Mouse (Mus musculus): ENCODE measurements around the gene Rragc.
A peak's percentile ranks its signal among the peaks of the same experiment; 100 is the strongest.

Rragc gene

DNA sequence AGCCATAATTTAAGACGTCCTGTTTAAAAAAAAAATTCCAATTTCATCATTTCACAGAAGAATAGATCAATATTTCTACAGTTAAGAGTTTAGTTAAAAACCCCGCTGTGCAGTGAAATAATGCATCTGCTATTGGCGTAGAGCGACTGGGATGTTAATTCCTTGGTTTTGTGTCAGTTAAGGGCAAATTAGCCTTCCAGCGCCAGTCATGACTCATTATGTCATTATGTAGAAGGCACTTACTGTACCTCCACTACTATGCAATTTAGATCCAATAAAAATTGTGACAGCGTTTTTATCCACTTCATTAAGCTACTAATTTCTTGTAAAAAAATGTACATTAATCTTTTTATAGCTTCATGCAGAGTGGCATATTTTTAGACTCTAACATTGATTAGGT, 31.7 kb downstream of the Rragc start:
- ATAC-seq (ENCODE audit: insufficient number of reproducible peaks, low FRiP score, low TSS enrichment) = no peak

DNA sequence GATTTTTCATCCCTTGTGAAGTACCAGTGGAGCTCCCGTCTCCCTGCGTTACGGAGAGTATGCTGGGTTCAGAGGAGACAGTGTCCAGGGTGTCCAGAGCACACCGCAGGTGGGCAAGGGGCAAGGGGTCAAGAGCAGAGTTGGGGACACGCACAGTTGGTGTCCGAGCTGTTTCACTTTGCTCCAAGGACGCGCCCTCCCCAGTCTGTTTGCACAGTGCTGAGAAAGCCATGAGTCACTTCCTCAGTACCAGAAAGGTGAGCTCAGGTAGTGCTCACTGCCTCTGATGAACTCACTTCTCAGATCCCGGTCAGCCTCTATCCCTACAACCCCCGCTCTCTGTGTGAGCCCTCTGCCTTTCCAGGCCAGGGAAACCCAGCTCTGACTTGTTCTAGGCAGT, 32.4 kb downstream of the Rragc start:
- no peak for ATAC-seq (ENCODE audit: insufficient number of reproducible peaks, low FRiP score, low TSS enrichment)

DNA sequence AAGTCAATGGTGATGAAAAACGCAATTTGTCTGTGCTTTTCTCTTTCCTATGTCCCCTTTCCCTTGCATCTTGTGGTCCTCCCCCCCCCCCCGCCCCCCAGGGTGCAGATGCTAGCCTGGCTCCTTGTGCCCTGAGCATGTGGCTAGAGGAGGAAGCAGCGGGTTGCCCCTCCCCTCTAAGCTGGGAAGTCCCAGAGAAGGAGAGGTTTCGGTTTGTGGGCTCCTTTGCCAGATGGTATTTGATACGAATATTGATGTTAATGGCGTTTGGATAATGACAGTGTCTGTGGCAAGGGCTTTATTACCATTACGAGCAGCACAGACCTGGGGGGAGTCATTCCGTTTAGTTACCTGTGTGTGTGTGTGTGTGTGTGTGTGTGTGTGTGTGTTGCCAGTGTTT, 34.8 kb downstream of the Rragc start:
- no peak for ATAC-seq (ENCODE audit: insufficient number of reproducible peaks, low FRiP score, low TSS enrichment)

DNA sequence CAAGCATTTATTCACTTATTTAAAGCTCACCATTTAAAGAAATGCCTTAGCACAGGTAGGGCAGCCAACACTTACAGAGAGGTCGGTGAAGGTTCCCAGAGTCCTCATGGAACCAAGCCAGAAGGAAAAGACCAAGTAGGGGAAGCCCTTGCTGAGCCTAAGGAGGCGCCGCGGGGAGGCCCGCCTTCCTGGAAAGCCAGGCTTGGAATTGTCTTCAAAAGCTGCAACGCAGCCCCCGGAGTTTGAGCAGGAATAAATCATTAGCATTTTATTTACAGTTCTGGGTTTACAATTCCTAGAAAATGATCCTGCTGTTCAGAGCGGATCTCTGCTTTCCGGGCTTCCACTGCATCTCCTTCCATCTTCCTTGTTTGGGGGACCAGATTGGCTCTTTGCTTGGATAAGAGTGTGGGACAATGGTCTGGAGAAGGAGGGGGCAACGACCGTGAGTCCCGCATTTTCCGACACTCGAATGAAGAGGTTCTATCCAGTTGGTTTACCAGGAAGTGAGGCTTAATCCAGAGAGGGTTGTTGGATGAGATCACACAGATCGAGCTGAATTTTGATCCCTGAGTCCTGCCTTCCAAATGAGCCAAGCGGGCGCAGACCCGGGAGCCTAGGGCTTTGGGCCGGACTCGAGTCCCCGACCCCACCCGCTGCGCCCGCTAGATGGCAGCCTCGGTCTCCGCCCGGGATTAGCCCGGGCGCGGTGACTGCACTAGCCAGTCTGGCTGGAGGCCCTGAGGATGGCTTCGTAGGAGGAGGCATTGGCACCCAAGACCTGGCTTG, 39.7 kb downstream of the Rragc start:
- ATAC-seq (ENCODE audit: insufficient number of reproducible peaks, low FRiP score, low TSS enrichment) = peak; percentile 83

DNA sequence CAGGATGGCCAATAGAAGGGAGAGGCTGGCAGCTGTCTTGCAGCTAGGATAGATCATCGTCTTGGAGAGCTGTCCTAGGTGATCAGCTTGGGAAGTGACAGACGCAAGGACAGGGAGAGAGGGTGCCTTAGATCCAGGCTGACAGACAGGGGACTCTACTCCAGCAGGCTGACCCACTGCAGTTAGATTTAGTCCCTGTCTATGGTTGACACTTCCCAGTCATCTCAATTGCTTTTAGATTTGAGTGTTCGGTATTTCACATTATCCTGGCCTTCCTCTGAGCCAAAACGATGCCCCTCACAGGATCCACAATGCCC, 40.2 kb downstream of the Rragc start:
- no peak for ATAC-seq (ENCODE audit: insufficient number of reproducible peaks, low FRiP score, low TSS enrichment)

DNA sequence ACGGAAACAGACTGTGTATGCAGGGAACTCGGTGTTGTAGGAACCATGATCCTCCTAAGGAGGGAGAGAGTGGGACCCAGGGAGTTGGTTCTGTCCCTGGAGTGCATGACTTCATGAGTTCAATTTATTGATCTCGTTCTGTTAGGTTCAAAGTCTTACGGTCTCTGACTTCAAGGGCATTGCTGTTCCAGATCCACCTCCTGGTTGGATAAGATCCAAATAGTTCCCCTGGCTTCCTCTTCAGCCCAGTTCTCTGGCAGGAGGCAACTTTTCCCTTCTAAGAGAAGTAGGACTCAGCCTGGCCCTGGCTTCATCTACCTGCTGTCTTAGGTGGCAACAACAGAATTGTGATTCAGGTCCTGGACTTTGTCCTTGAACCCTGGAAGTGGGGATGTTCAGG, 40.6 kb downstream of the Rragc start:
- ATAC-seq (ENCODE audit: insufficient number of reproducible peaks, low FRiP score, low TSS enrichment) = no peak

DNA sequence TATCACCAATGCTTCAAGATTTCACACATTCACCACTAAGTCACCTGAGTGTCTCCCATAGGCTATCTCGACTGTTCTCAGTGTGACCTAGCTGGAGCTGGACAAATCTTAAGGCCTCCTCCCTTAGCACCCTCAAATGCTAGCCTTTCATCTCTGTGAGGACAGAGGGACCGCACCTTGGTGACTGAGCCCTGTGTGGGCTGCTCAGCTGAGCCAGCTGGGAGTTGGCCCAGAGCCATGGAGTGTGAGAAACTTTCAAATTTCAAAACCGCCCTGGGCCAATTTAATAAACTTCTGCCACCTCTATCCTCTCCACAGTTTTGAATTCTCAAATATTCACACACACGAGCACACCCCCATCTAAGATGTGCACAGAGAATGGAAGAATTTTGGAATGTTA, 43.7 kb downstream of the Rragc start:
- ATAC-seq (ENCODE audit: insufficient number of reproducible peaks, low FRiP score, low TSS enrichment) = no peak

DNA sequence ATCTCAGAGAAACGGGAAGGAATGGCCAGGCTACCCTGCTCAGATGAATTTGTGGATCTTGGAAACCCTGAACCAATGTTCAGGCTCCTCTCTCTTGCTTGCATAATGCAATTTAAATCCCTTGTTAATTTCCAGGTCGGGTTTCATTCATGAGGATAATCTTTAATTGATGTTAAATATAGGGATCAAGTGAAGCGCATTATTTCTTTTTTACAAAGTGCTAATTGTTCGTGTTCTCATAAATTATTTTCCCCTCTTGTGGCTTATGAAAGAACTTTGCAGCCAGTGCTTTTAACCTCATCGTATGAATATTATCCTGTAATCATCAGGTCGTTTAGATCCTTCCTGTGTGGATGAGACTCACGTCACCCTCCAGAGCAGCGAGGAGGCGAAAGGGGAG, 45.5 kb downstream of the Rragc start:
- no peak for ATAC-seq (ENCODE audit: insufficient number of reproducible peaks, low FRiP score, low TSS enrichment)

DNA sequence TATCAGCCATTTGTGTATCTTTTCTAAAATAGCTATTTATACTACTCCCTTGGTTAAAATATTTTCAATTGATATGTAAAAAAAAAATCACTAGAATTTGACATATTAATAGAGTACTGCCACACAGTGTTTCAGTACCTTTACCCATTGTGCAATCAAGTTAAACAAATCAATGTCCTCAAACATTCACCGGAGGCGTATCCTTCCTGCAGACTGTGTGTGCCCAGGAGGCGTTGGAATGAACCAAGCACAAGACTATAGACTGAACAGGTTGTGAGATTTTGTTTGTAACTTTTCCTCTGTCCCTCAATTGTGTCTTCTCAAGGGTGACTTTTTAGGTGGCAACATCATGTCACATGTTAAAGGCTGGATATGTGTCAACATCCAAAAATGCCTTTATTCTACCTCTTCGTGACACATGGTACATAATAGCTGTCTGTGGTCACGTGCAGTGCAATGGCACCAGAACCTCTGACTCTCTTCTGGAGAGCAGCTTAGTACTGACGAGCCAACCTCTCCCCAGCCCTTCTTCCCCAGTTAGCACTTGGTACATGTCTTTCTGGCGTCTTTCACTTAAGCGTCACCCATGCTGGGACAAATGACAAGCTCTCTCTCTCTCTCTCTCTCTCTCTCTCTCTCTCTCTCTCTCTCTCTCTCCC, 51.5 kb downstream of the Rragc start:
- no peak for ATAC-seq (ENCODE audit: insufficient number of reproducible peaks, low FRiP score, low TSS enrichment)

DNA sequence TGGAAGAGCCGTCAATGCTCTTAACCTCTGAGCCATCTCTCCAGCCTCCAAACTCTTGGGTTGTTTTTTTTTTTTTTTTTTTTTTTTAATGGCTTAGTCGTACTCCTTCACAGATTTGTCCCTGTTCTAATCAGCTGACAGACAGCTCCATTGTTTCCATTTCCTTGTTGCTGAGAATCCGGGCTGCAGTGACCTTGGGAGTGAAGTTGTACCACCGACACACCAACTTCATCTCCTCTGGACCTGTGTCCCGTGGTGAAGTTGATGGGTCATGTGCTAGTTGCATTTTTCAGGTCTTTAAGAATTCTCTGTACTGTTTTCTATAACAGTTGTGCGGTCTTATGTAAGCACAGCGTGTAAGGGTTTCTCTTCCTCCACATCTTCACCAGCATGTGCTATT, 52.2 kb downstream of the Rragc start:
- ATAC-seq (ENCODE audit: insufficient number of reproducible peaks, low FRiP score, low TSS enrichment) = no peak

DNA sequence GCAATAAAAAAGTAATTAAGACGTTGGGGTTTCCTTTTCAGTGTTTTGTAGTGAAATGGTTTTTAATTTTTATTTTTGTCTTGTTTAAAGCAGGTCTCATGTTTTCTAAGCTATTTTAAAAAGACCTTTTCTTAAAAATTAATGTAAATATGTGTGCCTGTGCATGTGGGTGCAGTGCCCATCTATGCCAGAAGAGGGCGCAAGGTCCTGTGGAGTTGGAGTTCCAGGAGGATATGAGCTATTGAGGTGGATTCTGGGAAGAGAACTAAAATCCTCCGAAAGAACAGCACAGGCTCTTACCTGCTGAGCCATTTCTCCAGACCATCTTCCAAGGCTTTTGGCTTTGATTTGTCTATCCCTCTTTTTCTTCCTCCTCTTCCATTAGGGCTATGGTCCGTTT, 53.8 kb downstream of the Rragc start:
- ATAC-seq (ENCODE audit: insufficient number of reproducible peaks, low FRiP score, low TSS enrichment) = no peak

DNA sequence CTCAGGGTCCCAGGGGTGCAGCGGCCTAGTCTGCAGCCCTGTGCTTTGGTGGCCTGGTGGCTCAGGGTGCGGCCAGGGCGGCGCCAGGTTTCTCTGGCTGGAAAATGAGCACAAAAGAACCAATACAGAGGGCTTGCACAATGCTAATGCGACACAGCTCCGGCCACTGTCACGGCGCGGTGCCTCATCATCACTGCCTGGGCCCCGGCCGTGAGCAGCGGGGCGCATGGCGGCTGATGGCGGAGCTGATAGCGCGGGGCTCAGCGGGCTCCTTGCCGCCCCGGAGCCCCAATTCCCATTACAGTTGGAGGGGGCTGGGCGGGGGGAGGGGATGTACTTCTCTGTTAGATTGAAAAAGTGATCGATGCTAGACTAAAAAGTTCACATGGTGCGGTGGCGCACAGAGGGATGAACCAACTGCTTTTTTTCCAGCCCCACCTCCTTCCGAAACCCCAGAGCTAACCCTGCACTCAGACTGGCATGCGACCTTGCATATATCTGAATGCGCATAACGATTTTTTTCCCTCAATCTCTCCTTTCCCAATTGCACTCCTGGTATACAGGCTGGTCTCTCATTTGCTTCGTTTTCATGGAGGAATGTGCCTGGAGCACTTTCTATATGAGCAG, 55.3 kb downstream of the Rragc start:
- no peak for ATAC-seq (ENCODE audit: insufficient number of reproducible peaks, low FRiP score, low TSS enrichment)

DNA sequence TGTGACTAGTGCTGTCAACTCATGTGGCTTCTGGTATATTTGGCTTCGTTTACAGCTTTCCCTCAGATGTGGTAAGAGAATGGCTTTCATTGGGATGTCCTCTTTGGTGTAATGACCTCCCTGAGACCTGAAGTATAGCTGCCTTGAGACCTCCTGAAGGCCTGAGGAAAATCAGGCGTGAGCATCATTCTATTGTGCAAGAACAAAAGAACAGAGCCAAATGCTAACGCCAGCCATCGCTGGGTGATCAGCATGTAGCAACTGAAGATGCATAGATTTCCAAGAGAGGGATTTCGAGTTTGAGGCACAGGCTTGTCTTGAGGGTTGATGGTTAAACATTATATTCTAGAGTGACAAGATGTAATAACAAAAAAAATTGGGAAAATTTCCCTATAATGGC, 64.9 kb downstream of the Rragc start:
- ATAC-seq (ENCODE audit: insufficient number of reproducible peaks, low FRiP score, low TSS enrichment) = no peak
